Mouse (Mus musculus) cortical plate, adult 2 months (tissue): ENCODE data around the gene Ovch2.

ENCODE experiments used
- CTCF ChIP-seq: fragments of 200-500 bp; IDR thresholded peaks from 2 replicates; pipeline ENCODE4 v1.5.1; 2011; ENCODE audit warnings: mild to moderate bottlenecking, control low read depth, low read length; ENCODE audit not compliant: insufficient read depth; ENCODE audit errors: extremely low read depth
- POLR2A ChIP-seq: fragments of 200-500 bp; IDR thresholded peaks from 2 replicates; pipeline ENCODE4 v1.6.1; 2011; ENCODE audit warnings: mild to moderate bottlenecking, low read length, control low read depth; ENCODE audit not compliant: insufficient read depth; ENCODE audit errors: extremely low read depth

- TF ChIP-seq CTCF (no peak), POLR2A (no peak)
Observed at GRCm38 (mm10) chr7:107733162-107733561, 67.8 kb downstream of the Ovch2 start.
